8 mouse cellular contexts compared by ENCODE assay signal in the genomic region with DNA sequence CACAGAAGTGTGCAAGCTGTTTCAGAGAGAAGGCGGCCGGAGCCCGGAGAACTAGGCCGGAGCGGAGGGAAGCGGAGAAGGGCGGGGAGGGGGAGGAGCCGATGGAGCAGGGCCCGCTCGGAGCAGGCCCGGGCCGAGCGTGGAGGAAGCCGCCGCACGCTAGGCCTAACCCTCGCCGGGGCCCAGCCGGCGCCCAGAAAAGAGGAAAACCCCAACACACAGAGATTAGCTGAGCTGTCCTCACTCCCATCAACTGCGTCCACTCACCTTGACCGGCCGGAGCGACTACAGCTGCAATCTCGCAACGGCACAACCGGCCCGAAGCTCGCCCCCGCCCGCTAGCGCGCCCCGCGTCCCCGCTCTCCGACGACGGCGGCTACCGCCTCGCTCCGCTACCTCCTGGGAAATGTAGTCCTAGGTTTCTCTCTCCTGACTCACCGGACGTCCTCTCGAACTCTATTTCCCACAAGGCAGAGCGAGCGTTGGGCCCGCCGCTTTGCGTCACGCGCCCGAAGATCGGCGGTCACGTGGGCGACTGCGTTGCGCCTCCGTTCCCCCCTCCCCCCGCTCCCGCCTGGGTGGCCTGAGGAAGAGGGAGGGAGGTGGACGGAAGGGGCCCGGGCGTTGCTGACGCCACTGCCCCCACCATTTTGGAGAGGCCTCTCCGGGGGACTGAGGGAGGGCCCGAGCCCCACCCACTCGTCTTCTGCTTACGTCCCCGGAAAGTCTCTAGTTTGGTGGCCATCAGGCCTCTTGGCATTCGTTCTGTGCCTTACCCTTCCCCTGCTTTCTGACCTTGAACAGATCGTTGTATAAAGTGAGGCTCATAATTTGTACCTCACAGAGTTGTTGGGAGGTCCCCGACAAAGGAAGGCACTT. TPM values are rescaled to one million over a fixed set of nuclear protein-coding genes. Genes with fewer than 3 reads are reported as not detected.
DNase-seq lines count a peak whose midpoint lies in the region; ATAC-seq lines count a peak whose summit lies in the region.

A gene (minus strand): TSS at position 458 of the 879 bp plus-strand sequence.

- H3K4me1 ChIP-seq in brown adipose tissue, adult 24 weeks (ENCODE audit: control insufficient read depth, insufficient read depth, insufficient read length, low read length): peaks cover 18% of the 10 kb centered on the region
- H3K4me1 ChIP-seq in heart, embryonic 13.5 days: peaks cover 48% of the 10 kb centered on the region
- H3K4me1 ChIP-seq in liver, embryonic 12.5 days: peaks cover 80% of the 10 kb centered on the region
- peaks cover 18% of the 10 kb centered on the region for H3K4me1 ChIP-seq in stomach, embryonic 15.5 days

- under 1% methylated on average over 75 of the region's 75 CpGs for WGBS in heart, embryonic 13.5 days
- under 1% methylated on average over 74 of the region's 75 CpGs for WGBS in liver, embryonic 12.5 days (ENCODE audit: insufficient replicate concordance)
- under 1% methylated on average over 73 of the region's 75 CpGs for WGBS in stomach, embryonic 15.5 days

- ATAC-seq in heart, embryonic 13.5 days (ENCODE audit: extremely low read depth, insufficient number of reproducible peaks, low FRiP score, low TSS enrichment): peak; percentile 98
- peak; percentile 97 for ATAC-seq in liver, embryonic 12.5 days
- peak; percentile 99 for ATAC-seq in stomach, embryonic 15.5 days (ENCODE audit: insufficient read depth, low FRiP score, low read depth)

- peaks cover 6% of the 10 kb centered on the region; the same call in 1 of the 2 replicates for H3K36me3 ChIP-seq in heart, embryonic 13.5 days
- peaks cover 31% of the 10 kb centered on the region for H3K36me3 ChIP-seq in liver, embryonic 12.5 days
- H3K36me3 ChIP-seq in stomach, embryonic 15.5 days: peaks cover 3% of the 10 kb centered on the region; the same call in 1 of the 2 replicates

- no peaks in the 10 kb centered on the region for H3K9me3 ChIP-seq in heart, embryonic 13.5 days
- H3K9me3 ChIP-seq in liver, embryonic 12.5 days (replicated peaks): no peaks in the 10 kb centered on the region
- H3K9me3 ChIP-seq in stomach, embryonic 15.5 days: no peaks in the 10 kb centered on the region

- H3K4me2 ChIP-seq in heart, embryonic 13.5 days: peak within 1 kb of the TSS; percentile 75
- H3K4me2 ChIP-seq in liver, embryonic 12.5 days: peak within 1 kb of the TSS; percentile 90
- peak within 1 kb of the TSS; percentile 62 for H3K4me2 ChIP-seq in stomach, embryonic 15.5 days

- peak within 1 kb of the TSS; percentile 91 for H3K9ac ChIP-seq in heart, embryonic 13.5 days
- H3K9ac ChIP-seq in liver, embryonic 12.5 days: peak within 1 kb of the TSS; percentile 88
- peak within 1 kb of the TSS; percentile 65 for H3K9ac ChIP-seq in stomach, embryonic 15.5 days

- no peaks in the 10 kb centered on the region for H3K27me3 ChIP-seq in heart, embryonic 13.5 days (replicated peaks)
- H3K27me3 ChIP-seq in liver, embryonic 12.5 days (replicated peaks): no peaks in the 10 kb centered on the region
- H3K27me3 ChIP-seq in stomach, embryonic 15.5 days (replicated peaks): no peaks in the 10 kb centered on the region

- DNase-seq in CD4-positive, CD25-positive, alpha-beta regulatory T cell, adult 2 months (ENCODE audit: low read depth, low spot score): peak; percentile 99
- DNase-seq in fat pad, adult 2 months (ENCODE audit: extremely low read depth, low read depth, low spot score): peak; percentile 74
- peak; percentile 100 for DNase-seq in kidney, postnatal 10 days
- peak; percentile 99 for DNase-seq in natural killer cell, adult 2 months (ENCODE audit: low spot score in 2 of 2)

- peak within 1 kb of the TSS; percentile 100 for H3K27ac ChIP-seq in brown adipose tissue, adult 24 weeks (replicated peaks; ENCODE audit: low read depth, low read length)
- H3K27ac ChIP-seq in heart, embryonic 13.5 days (replicated peaks): peak within 1 kb of the TSS; percentile 98
- peak within 1 kb of the TSS; percentile 93 for H3K27ac ChIP-seq in liver, embryonic 12.5 days
- H3K27ac ChIP-seq in stomach, embryonic 15.5 days: peak within 1 kb of the TSS; percentile 99

- H3K4me3 ChIP-seq in brown adipose tissue, adult 24 weeks (ENCODE audit: insufficient read depth, low read depth, low read length): peak within 1 kb of the TSS; percentile 96
- H3K4me3 ChIP-seq in heart, embryonic 13.5 days: peak within 1 kb of the TSS; percentile 79
- peak within 1 kb of the TSS; percentile 80 for H3K4me3 ChIP-seq in liver, embryonic 12.5 days
- peak within 1 kb of the TSS; percentile 67 for H3K4me3 ChIP-seq in stomach, embryonic 15.5 days (replicated peaks)

RNA-seq across cellular contexts. Expression of the gene that starts here (rescaled TPM):
- 65.6 and 120 TPM in 2 replicates for polyA plus RNA-seq in brown adipose tissue, adult 24 weeks (2012; ENCODE audit: insufficient read depth, insufficient read length, missing spikeins)
- 127 and 134 TPM in 2 replicates for polyA plus RNA-seq in heart, embryonic 13.5 days (2015; fragmentation: Nextera tagmentation; extraction: Ambion mirVana)
- polyA plus RNA-seq in liver, embryonic 12.5 days (2016; fragmentation: Nextera tagmentation; extraction: Ambion mirVana): 162 and 163 TPM in 2 replicates
- polyA plus RNA-seq in stomach, embryonic 15.5 days (2015; fragmentation: Nextera tagmentation; extraction: Ambion mirVana): 182 and 203 TPM in 2 replicates

Comparison
In these comparisons a context has a peak if more than half of its experiments do, and no peak if none do; other contexts are left out.
1. Peak in every context shown above with its lines: DNase-seq, ATAC-seq, H3K4me3 ChIP-seq and H3K27ac ChIP-seq.